Mouse (Mus musculus): Measurements from ENCODE around the gene Asic3.

Asic3 gene

DNA sequence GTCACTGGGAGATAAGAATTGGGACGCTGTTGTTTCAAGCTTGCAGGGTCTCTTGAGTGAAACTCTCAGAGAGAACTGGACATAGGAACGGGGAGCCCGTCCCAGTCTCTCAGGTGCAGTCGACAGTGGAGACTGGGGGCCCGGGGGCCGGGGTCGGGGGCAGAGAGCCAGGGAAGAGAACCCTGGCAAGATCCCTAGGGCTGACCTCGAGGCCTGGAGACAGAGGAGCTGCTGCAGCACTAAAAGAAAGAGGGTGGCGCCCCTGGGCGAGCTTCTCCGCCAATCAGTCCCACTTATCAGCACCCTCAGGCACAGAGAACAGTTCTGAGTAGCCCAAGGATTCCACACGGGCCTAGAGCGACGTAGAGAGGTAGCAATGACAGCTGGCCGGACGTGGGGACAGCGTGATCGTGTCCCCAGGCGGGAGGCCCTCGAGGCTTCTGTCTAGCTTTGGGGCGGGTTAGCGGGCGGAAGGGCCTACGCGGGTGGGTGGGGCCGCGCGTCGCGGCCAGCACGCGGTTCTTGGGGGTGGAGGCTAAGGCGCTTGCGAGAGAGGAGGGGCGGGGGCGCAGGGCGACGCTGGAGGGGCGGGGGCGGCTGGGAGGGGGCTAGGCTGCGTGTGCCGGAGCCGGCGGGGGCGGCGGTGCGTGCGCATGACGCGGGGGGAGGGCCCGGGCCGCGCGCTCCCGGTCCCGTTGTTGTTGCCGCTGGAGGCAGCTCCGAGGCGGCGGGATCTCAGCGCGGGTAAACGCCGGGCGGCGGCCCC, 38.3 kb downstream of the Asic3 start:
- DNase-seq (ENCODE audit: low spot score in 2 of 2), result peak; percentile 79 to 85

DNA sequence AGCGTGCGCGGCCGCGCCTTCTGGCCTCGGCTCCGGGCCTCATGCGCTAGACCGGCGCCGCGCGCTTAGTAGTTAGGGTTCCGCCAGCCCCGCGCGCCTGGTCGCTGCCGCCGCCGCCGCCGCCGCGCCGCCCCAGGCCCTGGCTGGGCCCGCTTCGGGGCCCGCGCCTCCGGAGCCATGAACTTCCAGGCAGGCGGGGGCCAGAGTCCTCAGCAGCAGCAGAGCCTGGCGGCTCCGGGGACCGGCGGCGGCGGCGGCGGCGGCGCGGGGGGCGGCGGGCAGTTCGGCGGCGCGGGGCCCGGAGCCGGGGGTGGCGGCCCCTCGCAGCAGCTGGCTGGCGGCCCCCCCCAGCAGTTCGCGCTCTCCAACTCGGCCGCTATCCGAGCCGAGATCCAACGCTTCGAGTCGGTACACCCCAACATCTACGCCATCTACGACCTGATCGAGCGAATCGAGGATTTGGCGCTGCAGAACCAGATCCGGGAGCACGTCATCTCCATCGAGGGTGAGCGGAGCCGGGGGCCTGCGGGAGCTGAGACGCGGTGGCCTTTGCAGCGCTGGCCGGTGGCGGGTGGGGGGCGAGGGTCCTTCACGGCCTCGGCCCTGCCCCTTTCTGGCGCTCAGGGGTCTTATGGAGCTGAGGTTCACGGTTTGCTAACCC, 39.0 kb downstream of the Asic3 start, which contains the start of gene Agap3:
Gene Agap3 (plus strand): TSS at position 148 of the 661 bp plus-strand sequence.
- DNase-seq (ENCODE audit: low spot score in 2 of 2), result peak; percentile 49 to 59

DNA sequence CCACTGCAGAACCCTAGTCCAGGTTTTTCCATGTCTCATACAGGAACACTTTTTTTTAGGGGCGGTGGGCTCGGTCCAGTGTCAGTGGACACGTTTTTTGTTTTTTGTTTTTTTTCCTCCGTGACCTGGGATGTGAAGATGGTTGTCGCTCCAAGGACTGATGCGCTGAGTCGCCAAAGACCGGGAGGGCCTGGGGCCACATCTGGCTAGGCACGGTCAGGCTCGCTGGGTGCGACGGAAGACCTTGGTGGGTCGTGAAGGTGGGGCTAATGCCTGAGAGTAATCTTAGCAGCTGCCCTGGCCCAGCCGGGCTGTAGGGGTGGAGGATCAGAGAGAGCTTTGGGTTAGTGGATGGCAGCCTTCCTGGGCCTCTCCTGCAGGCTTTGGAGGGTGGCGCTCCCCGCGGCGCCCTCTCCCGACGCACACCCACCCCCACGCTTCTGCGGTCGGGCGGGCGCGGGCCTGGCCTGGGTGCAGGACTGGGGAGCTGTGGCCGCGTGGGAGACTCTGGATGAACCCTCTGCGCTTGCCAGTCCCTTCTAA, 39.6 kb downstream of the Asic3 start:
- peak; percentile 44 to 55 for DNase-seq (ENCODE audit: low spot score in 2 of 2)

DNA sequence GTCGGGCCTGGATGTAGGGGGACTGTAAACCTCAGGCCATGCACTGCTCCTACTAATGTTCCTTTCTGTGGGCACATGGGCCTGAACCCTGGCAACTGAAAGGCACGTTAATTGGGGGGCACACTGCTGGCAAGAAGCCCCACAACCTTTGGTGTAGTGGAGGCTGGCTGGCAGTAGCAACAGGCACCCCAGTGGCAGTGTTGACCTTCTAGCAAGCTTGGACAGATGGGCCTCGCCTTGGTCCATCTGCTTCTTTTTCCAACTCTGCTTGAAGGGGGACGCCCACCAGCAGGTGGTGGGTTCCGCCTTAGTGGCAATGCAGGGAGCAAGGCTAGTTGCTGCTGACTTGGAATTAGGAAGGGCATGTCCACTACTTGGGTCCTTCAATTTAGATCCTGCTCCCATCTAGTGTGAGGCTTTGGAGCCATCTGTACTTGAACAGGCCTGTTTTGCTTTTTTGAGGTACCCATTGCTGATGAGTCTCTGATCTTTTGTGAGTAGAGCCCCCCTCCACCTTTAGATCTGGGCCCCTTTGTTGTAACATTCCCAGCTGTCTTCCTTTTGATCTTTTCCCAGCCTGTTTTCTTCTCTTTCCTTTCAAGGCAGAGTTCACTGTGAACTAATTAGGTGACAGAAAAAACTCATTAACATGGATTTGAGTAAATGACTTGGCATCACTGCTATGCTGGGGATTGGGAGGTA, 40.2 kb downstream of the Asic3 start:
- DNase-seq (ENCODE audit: low spot score in 2 of 2), result no peak

DNA sequence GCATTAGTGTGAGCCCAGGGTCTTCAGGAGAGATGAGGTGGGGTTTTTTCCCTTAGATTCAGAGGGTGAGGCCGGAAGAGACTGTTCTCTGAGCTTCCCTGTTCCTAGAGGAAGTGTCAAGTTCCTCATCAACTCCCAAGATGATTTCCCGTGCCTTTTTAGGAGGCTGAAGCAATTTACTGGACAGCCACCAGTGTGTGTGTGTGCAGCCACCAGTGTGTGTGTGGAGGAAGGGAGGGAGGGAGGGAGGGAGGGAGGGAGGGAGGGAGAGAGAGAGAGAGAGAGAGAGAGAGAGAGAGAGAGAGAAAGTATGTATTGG, 40.8 kb downstream of the Asic3 start:
- DNase-seq (ENCODE audit: low spot score in 2 of 2), result no peak

DNA sequence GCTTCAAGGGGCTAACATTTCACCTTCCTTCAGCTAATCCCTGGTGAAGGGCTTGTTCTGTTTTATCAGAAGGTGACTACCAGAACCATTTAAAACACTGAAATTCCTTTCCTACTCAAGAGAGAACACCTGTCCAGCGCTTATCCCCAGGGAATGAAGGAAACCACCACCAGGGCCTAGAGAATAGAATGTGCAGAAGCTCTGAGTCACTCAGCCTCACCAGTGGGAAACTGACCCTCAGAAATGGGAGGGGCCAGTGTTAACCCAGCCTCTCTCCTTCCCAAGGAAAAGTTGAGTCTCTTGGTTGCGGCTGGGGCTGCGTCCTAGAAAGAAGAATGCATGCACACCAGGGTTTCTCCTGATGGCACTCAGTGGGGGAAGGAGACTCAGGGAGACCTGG, 41.9 kb downstream of the Asic3 start:
- DNase-seq (ENCODE audit: low spot score in 2 of 2), result no peak

DNA sequence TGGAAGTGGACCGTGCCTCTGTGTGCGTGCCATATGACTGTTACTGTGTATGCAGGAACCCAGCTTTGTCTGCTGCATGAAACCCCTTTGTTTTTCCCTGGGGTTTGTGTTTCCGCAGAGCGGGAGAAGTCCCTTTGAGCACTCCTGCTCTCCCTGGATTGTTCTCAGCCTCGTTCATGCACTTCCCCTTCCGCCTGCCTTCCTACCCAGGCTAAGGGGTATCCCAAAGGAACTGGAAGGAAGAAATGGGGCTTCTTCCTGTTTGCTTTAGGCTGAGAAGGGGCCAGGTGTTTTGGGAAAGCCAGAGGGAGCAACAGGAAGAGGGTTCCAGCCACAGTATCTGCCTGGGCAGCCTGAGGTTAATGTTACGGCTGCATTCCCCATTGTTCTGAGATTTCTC, 42.4 kb downstream of the Asic3 start:
- DNase-seq (ENCODE audit: low spot score in 2 of 2), result no peak

DNA sequence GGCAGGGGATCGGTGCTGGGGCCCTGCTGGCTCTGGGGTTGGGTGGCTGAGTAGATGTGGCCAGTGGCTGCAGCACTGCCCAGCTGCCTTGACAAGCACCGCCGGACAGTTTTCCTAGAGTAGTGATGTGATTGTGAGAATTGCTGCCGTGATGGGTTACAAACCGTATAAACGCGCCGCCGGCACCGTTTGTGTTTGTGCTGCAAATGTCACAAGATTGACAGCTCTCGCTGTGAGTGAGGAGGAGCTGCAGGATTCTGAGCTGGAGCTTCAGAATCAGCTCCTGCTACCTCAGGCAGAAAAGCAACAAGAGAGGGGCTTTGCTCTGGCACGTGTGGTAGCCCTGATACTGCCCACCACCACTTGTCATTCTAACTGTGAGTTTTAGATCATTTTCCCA, 53.6 kb downstream of the Asic3 start:
- DNase-seq (ENCODE audit: low spot score in 2 of 2), result no peak

All from spleen, postnatal 10 days (tissue).